Mouse (Mus musculus) thymus, adult 2 months (tissue): ENCODE results near the gene Gnl1. TPM values are rescaled to one million over a fixed set of nuclear protein-coding genes. Genes with fewer than 3 reads are reported as not detected.

Experiments
- DNase-seq: peaks from one replicate; pipeline ENCODE4 v3.0.0; 2021
- H3K27ac ChIP-seq: fragments of 200-500 bp; 2 replicates; pipeline ENCODE4 v1.5.1; 2012; ENCODE audit warnings: low read length, control low read depth; ENCODE audit not compliant: control insufficient read depth, insufficient read depth
- H3K27me3 ChIP-seq: fragments of 200-500 bp; 2 replicates; pipeline ENCODE4 v1.6.1; 2012; ENCODE audit warnings: mild to moderate bottlenecking, low read length, moderate library complexity, mixed read lengths; ENCODE audit not compliant: control insufficient read depth, insufficient read depth
- H3K36me3 ChIP-seq: fragments of 200-500 bp; 2 replicates; pipeline ENCODE4 v1.6.1; 2012; ENCODE audit warnings: mild to moderate bottlenecking, low read length, moderate library complexity; ENCODE audit not compliant: control insufficient read depth, insufficient read depth
- H3K4me1 ChIP-seq: fragments of 200-500 bp; replicated peaks from 2 replicates; pipeline ENCODE4 v1.6.1; 2012; ENCODE audit warnings: low read length; ENCODE audit not compliant: control insufficient read depth, insufficient read depth
- H3K4me3 ChIP-seq: fragments of 200-500 bp; 2 replicates; pipeline ENCODE4 v1.5.1; 2012; ENCODE audit warnings: mild to moderate bottlenecking, low read length, control low read depth, moderate library complexity; ENCODE audit not compliant: control insufficient read depth, insufficient read depth
- CTCF ChIP-seq: fragments of 200-500 bp; IDR thresholded peaks from 2 replicates; pipeline ENCODE4 v1.5.1; 2012; ENCODE audit warnings: mild to moderate bottlenecking, control low read depth, low read length, moderate library complexity, borderline replicate concordance; ENCODE audit not compliant: control insufficient read depth, poor library complexity, insufficient read depth; ENCODE audit errors: extremely low read depth
- POLR2A ChIP-seq: fragments of 200-500 bp; IDR thresholded peaks from 2 replicates; pipeline ENCODE4 v1.6.1; 2012; ENCODE audit warnings: mild to moderate bottlenecking, low read length, control low read depth, moderate library complexity; ENCODE audit not compliant: control insufficient read depth, poor library complexity, insufficient read depth; ENCODE audit errors: extremely low read depth
- WGBS: fragments of 180-500 bp; shearing (Covaris S2); methylation state at CpG from one replicate; pipeline ENCODE4 v1.1.7; 2018; 5-methylcytosine and 5-hydroxymethylcytosine counted together
- polyA plus RNA-seq: library from polyadenylated mRNA; depleted of rRNA; stranded (reverse); fragments of >200 nt; gene quantifications from 2 replicates; pipeline ENCODE4 v1.2.3, GENCODE M21; 2012

The Gnl1 gene
- polyA plus RNA-seq, 1 experiment = 37.9 TPM

- H3K4me3 ChIP-seq = peak overlapping the region; percentile 92
- 0 out of 2 replicates have a peak, but pooled peaks have one; percentile 21 for TF ChIP-seq CTCF
- peak; percentile 34; the same call in 1 of the 2 replicates for TF ChIP-seq POLR2A
- peak overlapping the region; percentile 61 for H3K27ac ChIP-seq
- H3K27me3 ChIP-seq = no peaks in the 10 kb centered on the region
- under 1% methylated on average over 41 of the region's 41 CpGs for WGBS
- peaks cover 11% of the 10 kb centered on the region; the same call in 1 of the 2 replicates for H3K36me3 ChIP-seq
- H3K4me1 ChIP-seq = peaks cover 15% of the 10 kb centered on the region
- DNase-seq = no peak
Measured at GRCm38 (mm10) chr17:35978811-35979400, 745 bp upstream of the Gnl1 start.

DNA sequence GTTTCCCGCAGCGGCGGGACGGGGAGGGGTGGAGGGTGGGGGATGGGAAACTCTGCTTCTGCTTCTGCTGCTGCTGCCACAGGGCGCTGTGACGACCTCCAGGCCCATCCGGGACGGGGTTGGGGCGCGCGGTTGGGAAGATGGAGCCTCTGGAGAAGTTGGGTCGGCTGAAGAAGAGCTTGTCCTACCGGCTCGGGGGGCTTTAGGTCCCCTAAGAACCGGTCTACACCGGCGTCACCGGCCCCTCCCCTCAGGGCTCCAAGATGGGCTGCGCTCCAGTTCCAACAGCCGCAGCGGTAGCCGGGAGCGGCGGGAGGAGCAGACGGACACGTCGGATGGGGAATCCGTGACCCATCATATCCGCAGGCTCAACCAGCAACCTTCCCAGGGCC lies 708 bp downstream of the Gnl1 start:
- WGBS = 1% methylated on average over 29 of the region's 29 CpGs
- peaks cover 15% of the 10 kb centered on the region for H3K4me1 ChIP-seq
- peak overlapping the region; percentile 59 for H3K4me3 ChIP-seq
- no peak for DNase-seq
- peak overlapping the region; percentile 41; the same call in 1 of the 2 replicates for H3K27ac ChIP-seq
- TF ChIP-seq CTCF (no peak), POLR2A (no peak)
- peaks cover 8% of the 10 kb centered on the region; the same call in 1 of the 2 replicates for H3K36me3 ChIP-seq
- no peaks in the 10 kb centered on the region for H3K27me3 ChIP-seq

GRCm38 (mm10) chr17:35981776-35982175 lies 2.1 kb downstream of the Gnl1 start:
- H3K36me3 ChIP-seq = peaks cover 8% of the 10 kb centered on the region; the same call in 1 of the 2 replicates
- peaks cover 15% of the 10 kb centered on the region for H3K4me1 ChIP-seq
- 96% methylated on average over 9 of the region's 9 CpGs for WGBS
- H3K4me3 ChIP-seq = no peak overlapping the region
- DNase-seq = no peak
- H3K27ac ChIP-seq = no peak overlapping the region
- H3K27me3 ChIP-seq = no peaks in the 10 kb centered on the region
- no peak for TF ChIP-seq POLR2A

DNA sequence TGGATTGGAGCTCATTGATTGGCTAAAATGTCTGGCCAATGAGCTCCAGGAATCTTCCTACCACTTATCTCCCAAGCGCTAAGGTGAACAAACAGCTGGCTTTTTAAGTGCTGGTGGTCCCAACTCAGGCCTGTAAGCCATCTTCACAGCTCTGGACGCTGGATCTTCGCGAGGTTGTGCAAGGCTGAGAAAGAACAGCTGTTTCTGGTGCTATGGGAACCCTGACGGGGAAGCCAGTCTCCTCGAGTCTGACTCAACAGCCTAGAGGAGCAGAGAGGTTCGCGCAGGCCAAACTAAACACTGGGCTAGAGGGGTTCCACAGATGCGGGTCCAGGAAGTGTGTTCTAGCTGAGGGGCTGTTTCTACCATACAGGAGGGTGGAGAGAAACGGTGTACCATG lies 12.1 kb downstream of the Gnl1 start:
- 58% methylated on average over 10 of the region's 10 CpGs for WGBS
- no peak for TF ChIP-seq CTCF
- no peak for TF ChIP-seq POLR2A
- Histone ChIP-seq H3K27ac (no peak overlapping the region), H3K36me3 (peaks cover 6% of the 10 kb centered on the region; the same call in 1 of the 2 replicates), H3K4me1 (no peaks in the 10 kb centered on the region), H3K4me3 (no peak overlapping the region), H3K27me3 (no peaks in the 10 kb centered on the region)
- DNase-seq = no peak

DNA sequence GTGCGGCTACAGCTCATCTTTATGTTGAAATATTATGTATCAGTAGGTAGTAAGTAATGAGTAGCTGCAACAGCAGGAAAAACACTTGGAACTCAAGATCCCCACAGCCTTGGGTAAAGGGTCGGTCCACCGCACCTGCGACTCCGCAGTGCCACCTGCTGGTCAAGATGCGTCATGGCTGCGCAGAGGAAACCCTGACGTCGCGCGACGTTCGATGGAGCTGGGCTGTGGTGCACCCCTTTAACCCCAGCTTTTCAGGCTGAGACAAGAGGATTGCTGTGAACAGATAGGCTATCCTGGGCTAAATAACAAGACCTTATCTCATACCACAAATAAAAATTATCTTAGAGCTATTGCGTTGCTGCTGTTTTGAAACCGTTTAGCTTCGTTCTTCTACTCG lies 14.0 kb downstream of the Gnl1 start:
- Histone ChIP-seq H3K36me3 (peaks cover 4% of the 10 kb centered on the region; the same call in 1 of the 2 replicates), H3K27me3 (no peaks in the 10 kb centered on the region), H3K4me3 (no peak overlapping the region), H3K27ac (no peak overlapping the region), H3K4me1 (peaks cover 10% of the 10 kb centered on the region)
- DNase-seq = peak; percentile 81
- WGBS = 2% methylated on average over 17 of the region's 17 CpGs
- TF ChIP-seq CTCF (peak; percentile 98), POLR2A (no peak)

GRCm38 (mm10) chr17:35994175-35994878 lies 14.7 kb downstream of the Gnl1 start:
- no peaks in the 10 kb centered on the region; the same call in 1 of the 2 replicates for H3K36me3 ChIP-seq
- peak overlapping the region; percentile 64; the same call in 1 of the 2 replicates for H3K27ac ChIP-seq
- H3K4me1 ChIP-seq = peaks cover 11% of the 10 kb centered on the region
- H3K4me3 ChIP-seq = peak overlapping the region; percentile 54
- DNase-seq = peak; percentile 79
- no peaks in the 10 kb centered on the region for H3K27me3 ChIP-seq
- under 1% methylated on average over 31 of the region's 31 CpGs for WGBS
- no peak for TF ChIP-seq CTCF
- peak; percentile 47; the same call in 1 of the 2 replicates for TF ChIP-seq POLR2A

GRCm38 (mm10) chr17:35994879-35995240 lies 15.2 kb downstream of the Gnl1 start:
- under 1% methylated on average over 14 of the region's 14 CpGs for WGBS
- Histone ChIP-seq H3K27me3 (no peaks in the 10 kb centered on the region), H3K27ac (peak overlapping the region; percentile 64; the same call in 1 of the 2 replicates), H3K4me1 (peaks cover 12% of the 10 kb centered on the region), H3K36me3 (no peaks in the 10 kb centered on the region), H3K4me3 (peak overlapping the region; percentile 54)
- DNase-seq = no peak
- TF ChIP-seq POLR2A = no peak
- TF ChIP-seq CTCF = no peak
